Mouse (Mus musculus) MEL (cell line): ENCODE results near the gene Cntnap1. TPM values are rescaled to one million over a fixed set of nuclear protein-coding genes. Genes with fewer than 3 reads are reported as not detected.

Experiments used
- DNase-seq: peaks from one replicate; pipeline ENCODE4 v3.0.0; 2011; ENCODE audit warnings: low read depth, low spot score
- H3K27ac ChIP-seq: 2 replicates; pipeline ENCODE4 v1.5.1; 2012; ENCODE audit warnings: low read depth, mild to moderate bottlenecking, control low read depth, low read length, moderate library complexity; ENCODE audit not compliant: control insufficient read depth
- H3K27me3 ChIP-seq, 2 experiments: fragments of 150-350 bp in 1 of 2; sonication (generic) in 1 of 2; 2 replicates each; pipeline ENCODE4 v1.6.1; 2012; ENCODE audit warnings: low read length in 2 of 2, mild to moderate bottlenecking in 2 of 2, improper control_type of control experiment in 1 of 2, moderate library complexity in 1 of 2; ENCODE audit not compliant: insufficient read depth in 2 of 2, control insufficient read depth in 1 of 2
- H3K36me3 ChIP-seq, 2 experiments: 2 replicates each; pipeline ENCODE4 v1.6.1; 2012 to 2014; ENCODE audit warnings: low read length in 2 of 2, improper control_type of control experiment in 1 of 2, inconsistent platforms in 1 of 2, mild to moderate bottlenecking in 1 of 2; ENCODE audit not compliant: insufficient read depth in 2 of 2, control insufficient read depth in 1 of 2
- H3K4me1 ChIP-seq, 2 experiments: fragments of 150-350 bp in 1 of 2; sonication (generic) in 1 of 2; 2 replicates each; pipeline ENCODE4 v1.6.1; 2012; ENCODE audit warnings: low read length in 2 of 2, improper control_type of control experiment in 1 of 2, mild to moderate bottlenecking in 1 of 2; ENCODE audit not compliant: insufficient read depth in 2 of 2, control insufficient read depth in 1 of 2
- H3K4me3 ChIP-seq, 2 experiments: fragments of 150-350 bp in 1 of 2; sonication (generic) in 1 of 2; 2 replicates each; pipeline ENCODE4 v1.5.1; 2012; ENCODE audit warnings: low read depth in 2 of 2, low read length in 2 of 2, mild to moderate bottlenecking in 2 of 2, moderate library complexity in 2 of 2, control low read depth in 1 of 2, improper control_type of control experiment in 1 of 2; ENCODE audit not compliant: control insufficient read depth in 1 of 2, insufficient read depth in 1 of 2
- H3K79me2 ChIP-seq: 2 replicates; pipeline ENCODE4 v1.6.1; 2012; ENCODE audit warnings: mild to moderate bottlenecking, low read length, moderate library complexity; ENCODE audit not compliant: control insufficient read depth, poor library complexity, insufficient read depth
- H3K9ac ChIP-seq: 2 replicates; pipeline ENCODE4 v1.6.1; 2012; ENCODE audit warnings: low read depth, mild to moderate bottlenecking, control low read depth, low read length, moderate library complexity; ENCODE audit not compliant: control insufficient read depth, poor library complexity, severe bottlenecking
- H3K9me3 ChIP-seq: fragments of 150-350 bp; sonication (generic); replicated peaks from 2 replicates; pipeline ENCODE4 v1.6.1; 2012; ENCODE audit warnings: mild to moderate bottlenecking, low read length, improper control_type of control experiment, moderate library complexity; ENCODE audit not compliant: insufficient read depth
- CHD1 ChIP-seq: IDR thresholded peaks from 2 replicates; pipeline ENCODE4 v1.6.1; 2012; ENCODE audit warnings: low read depth, mild to moderate bottlenecking, inconsistent platforms, low read length, improper control_type of control experiment
- E2F4 ChIP-seq: IDR thresholded peaks from 2 replicates; pipeline ENCODE4 v1.6.1; 2011; ENCODE audit warnings: low read depth, low read length, improper control_type of control experiment, borderline replicate concordance
- EP300 ChIP-seq, 2 experiments: IDR thresholded peaks; 2 replicates each; pipeline ENCODE4 v1.6.1; 2011; ENCODE audit warnings: improper control_type of control experiment in 2 of 2, low read length in 2 of 2, low read depth in 1 of 2, mild to moderate bottlenecking in 1 of 2
- ETS1 ChIP-seq: IDR thresholded peaks from 2 replicates; pipeline ENCODE4 v1.6.1; 2012; ENCODE audit warnings: low read depth, mild to moderate bottlenecking, inconsistent platforms, low read length, improper control_type of control experiment, moderate library complexity
- GABPA ChIP-seq: IDR thresholded peaks from 2 replicates; pipeline ENCODE4 v1.6.1; 2012; ENCODE audit warnings: low read depth, mild to moderate bottlenecking, inconsistent platforms, low read length, improper control_type of control experiment, moderate library complexity
- HCFC1 ChIP-seq: IDR thresholded peaks from 2 replicates; pipeline ENCODE4 v1.6.1; 2012; ENCODE audit warnings: low read depth, mild to moderate bottlenecking, inconsistent platforms, low read length, improper control_type of control experiment, moderate library complexity
- JUND ChIP-seq: IDR thresholded peaks from 2 replicates; pipeline ENCODE4 v1.6.1; 2011; ENCODE audit warnings: low read depth, mild to moderate bottlenecking, improper control_type of control experiment, low read length
- KAT2A ChIP-seq: conservative IDR thresholded peaks from 2 replicates; pipeline ENCODE4 v1.6.1; 2012; ENCODE audit warnings: low read depth, low read length, improper control_type of control experiment, inconsistent platforms
- MAFK ChIP-seq: IDR thresholded peaks from 2 replicates; pipeline ENCODE4 v1.6.1; 2011; ENCODE audit warnings: low read depth, mild to moderate bottlenecking, low read length, improper control_type of control experiment, borderline replicate concordance
- MAX ChIP-seq: IDR thresholded peaks from 2 replicates; pipeline ENCODE4 v1.6.1; 2011; ENCODE audit warnings: low read length, improper control_type of control experiment
- MEF2A ChIP-seq: IDR thresholded peaks from 2 replicates; pipeline ENCODE4 v1.6.1; 2014; ENCODE audit warnings: low read depth, mild to moderate bottlenecking, inconsistent platforms, low read length, improper control_type of control experiment; ENCODE audit not compliant: poor library complexity, insufficient replicate concordance, severe bottlenecking; ENCODE audit errors: extremely low read depth
- MXI1 ChIP-seq: IDR thresholded peaks from 2 replicates; pipeline ENCODE4 v1.6.1; 2011; ENCODE audit warnings: mild to moderate bottlenecking, low read depth, low read length, improper control_type of control experiment
- MYC ChIP-seq: IDR thresholded peaks from 2 replicates; pipeline ENCODE4 v1.6.1; 2011; ENCODE audit warnings: low read depth, mild to moderate bottlenecking, low read length, improper control_type of control experiment, moderate library complexity
- NELFE ChIP-seq: IDR thresholded peaks from 2 replicates; pipeline ENCODE4 v1.6.1; 2011; ENCODE audit warnings: low read depth, low read length, improper control_type of control experiment
- NRF1 ChIP-seq: IDR thresholded peaks from 2 replicates; pipeline ENCODE4 v1.6.1; 2014; ENCODE audit warnings: low read depth, mild to moderate bottlenecking, inconsistent platforms, low read length, improper control_type of control experiment, moderate library complexity; ENCODE audit not compliant: poor library complexity, insufficient read depth, severe bottlenecking
- RCOR1 ChIP-seq: IDR thresholded peaks from 2 replicates; pipeline ENCODE4 v1.6.1; 2012; ENCODE audit warnings: low read depth, mild to moderate bottlenecking, inconsistent platforms, low read length, improper control_type of control experiment
- SIN3A ChIP-seq: IDR thresholded peaks from 2 replicates; pipeline ENCODE4 v1.6.1; 2012; ENCODE audit warnings: low read length, improper control_type of control experiment, inconsistent platforms
- SMC3 ChIP-seq: IDR thresholded peaks from 2 replicates; pipeline ENCODE4 v1.6.1; 2011; ENCODE audit warnings: low read depth, low read length, improper control_type of control experiment
- TCF12 ChIP-seq: IDR thresholded peaks from 2 replicates; pipeline ENCODE4 v1.6.1; 2014; ENCODE audit warnings: low read depth, mild to moderate bottlenecking, inconsistent platforms, low read length, improper control_type of control experiment, moderate library complexity
- UBTF ChIP-seq: IDR thresholded peaks from 2 replicates; pipeline ENCODE4 v1.6.1; 2012; ENCODE audit warnings: low read depth, mild to moderate bottlenecking, inconsistent platforms, low read length, improper control_type of control experiment, moderate library complexity, borderline replicate concordance; ENCODE audit not compliant: insufficient read depth
- polyA plus RNA-seq, 2 experiments: library from polyadenylated mRNA; stranded (reverse) in 1 of 2; unstranded in 1 of 2; fragments of >175 nt in 1 of 2; fragments of >200 nt in 1 of 2; gene quantifications; 2 replicates each; pipeline versions ENCODE4 v1.2.1 to v1.2.4; 2012; ENCODE audit warnings: low replicate concordance in 2 of 2, low read depth in 1 of 2; ENCODE audit not compliant: insufficient read length in 2 of 2, insufficient read depth in 1 of 2, missing spikeins in 1 of 2
- total RNA-seq: library from RNA; depleted of rRNA; stranded (reverse); fragments of 300-350 nt; gene quantifications from 2 replicates; pipeline ENCODE4 v1.2.3, GENCODE M21; 2012

Cntnap1 gene
- total and polyA plus RNA-seq, 3 experiments, result 0.01 TPM; not detected in 2

- TF ChIP-seq MYC (no peak), MAX (no peak), SMC3 (no peak), CHD1 (no peak)
Measured at GRCm38 (mm10) chr11:101170811-101171610, 688 bp downstream of the Cntnap1 start, which contains the start of gene Plekhh3 (continued).

- H3K36me3 ChIP-seq, result peaks cover 0 to 6% of the 10 kb centered on the region in 2 experiments; a peak in 2 of 4 replicates
- peaks cover 0 to 4% of the 10 kb centered on the region in 2 experiments; a peak in 2 of 4 replicates for H3K27me3 ChIP-seq
- peak overlapping the region; percentile 60 for H3K9ac ChIP-seq
- no peaks in the 10 kb centered on the region; the same call in 1 of the 2 replicates for H3K79me2 ChIP-seq
- peaks cover 0 to 19% of the 10 kb centered on the region in 2 experiments; a peak in 2 of 4 replicates for H3K4me1 ChIP-seq
- no peaks in the 10 kb centered on the region for H3K9me3 ChIP-seq
- DNase-seq, result peak; percentile 94
- H3K27ac ChIP-seq, result no peak overlapping the region
- peak; percentile 92 for TF ChIP-seq SIN3A
- no peak for TF ChIP-seq CHD1
- TF ChIP-seq UBTF, result no peak
- 0 out of 2 replicates have a peak, but pooled peaks have one; percentile 75 for TF ChIP-seq E2F4
- 0 out of 2 replicates have a peak, but pooled peaks have one; percentile 9 for TF ChIP-seq NRF1
- TF ChIP-seq GABPA, result no peak; the same call in 1 of the 2 replicates
- TF ChIP-seq HCFC1, result peak; percentile 47
- peak; percentile 36 for TF ChIP-seq MXI1
- TF ChIP-seq JUND, result no peak
- no peak for TF ChIP-seq KAT2A
- 0 out of 4 replicates have a peak, but pooled peaks of 1 of the 2 experiments have one; percentile 4 for TF ChIP-seq EP300 (IDR thresholded peaks at IDR 0.05; ENCODE audit: low read depth in 1 of 2, low read length in 2 of 2)
- 0 out of 2 replicates have a peak, but pooled peaks have one; percentile 4 for TF ChIP-seq TCF12
- TF ChIP-seq NELFE, result no peak
- peak; percentile 97 for TF ChIP-seq MAFK
- peak; percentile 40; the same call in 1 of the 2 replicates for TF ChIP-seq ETS1
- no peak for TF ChIP-seq MEF2A
- TF ChIP-seq MAX, result peak; percentile 10; the same call in 1 of the 2 replicates
- peak; percentile 28 for TF ChIP-seq RCOR1
- peak overlapping the region; percentile 51 to 69 for H3K4me3 ChIP-seq
Measured at GRCm38 (mm10) chr11:101171721-101172433, 1.6 kb downstream of the Cntnap1 start.
